Mouse (Mus musculus): ENCODE measurements around the gene Rnf168. TPM values are rescaled to one million over a fixed set of nuclear protein-coding genes. Genes with fewer than 3 reads are reported as not detected.
A peak's percentile ranks its signal among the peaks of the same experiment; 100 is the strongest.
"Not testable (repeated sequence)": the region's sequence is repeated elsewhere in the genome, so short reads cannot be mapped to it uniquely, and the experiment has no call there.

Gene Rnf168
- total and polyA plus RNA-seq, 2 experiments from 2014 or later: 26.0 to 42.5 TPM

DNA sequence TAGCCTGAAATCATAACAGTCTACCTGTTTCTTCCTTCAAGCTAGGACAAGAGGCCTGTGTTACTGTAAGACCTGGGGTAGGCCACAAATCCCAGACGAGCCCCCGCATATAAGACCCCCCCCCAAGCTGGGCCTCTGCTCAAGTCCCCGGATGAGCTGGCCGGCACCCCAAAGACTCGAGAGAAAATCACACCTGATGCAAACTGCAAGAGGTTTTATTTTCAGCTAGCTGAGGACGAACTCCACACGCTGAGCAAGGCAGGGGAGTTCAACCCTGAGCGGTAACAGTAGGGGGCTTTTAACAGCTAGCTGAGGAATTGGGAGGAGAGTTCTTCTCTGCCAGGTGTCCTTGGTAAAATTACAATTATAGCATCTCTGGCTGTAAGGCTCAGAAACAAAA lies 3.0 kb downstream of the Rnf168 start:
- Histone ChIP-seq H3K4me2 (ENCODE audit: low read depth, low read length) (peak overlapping the region; percentile 72), H3K36me3 (ENCODE audit: insufficient read depth, low read length) (peaks cover 21% of the 10 kb centered on the region; the same call in 1 of the 2 replicates), H3K9me3 (ENCODE audit: low read length) (no peaks in the 10 kb centered on the region), H3K27me3 (ENCODE audit: insufficient read depth, low read length) (no peaks in the 10 kb centered on the region), H3K4me3 (ENCODE audit: low read length) (no peak overlapping the region), H3K27ac (no peak overlapping the region), H3K4me1 (ENCODE audit: insufficient read depth, low read length) (peaks cover 7% of the 10 kb centered on the region; the same call in 1 of the 2 replicates), H3K9ac (replicated peaks; ENCODE audit: low read length) (no peak overlapping the region; the same call in 1 of the 2 replicates)
- TF ChIP-seq CTCF (IDR thresholded peaks at IDR 0.05; ENCODE audit: low read depth): no peak
- WGBS: 83% methylated on average over 8 of the region's 8 CpGs
- no peak for DNase-seq (ENCODE audit: low spot score)
- no peak for ATAC-seq

- Histone ChIP-seq H3K36me3 (ENCODE audit: insufficient read depth, low read length) (peaks cover 24% of the 10 kb centered on the region; the same call in 1 of the 2 replicates), H3K27ac (no peak overlapping the region), H3K27me3 (ENCODE audit: insufficient read depth, low read length) (no peaks in the 10 kb centered on the region), H3K9ac (replicated peaks; ENCODE audit: low read length) (no peak overlapping the region), H3K9me3 (ENCODE audit: low read length) (no peaks in the 10 kb centered on the region), H3K4me3 (ENCODE audit: low read length) (no peak overlapping the region), H3K4me1 (ENCODE audit: insufficient read depth, low read length) (peaks cover 2% of the 10 kb centered on the region; the same call in 1 of the 2 replicates), H3K4me2 (ENCODE audit: low read depth, low read length) (no peak overlapping the region)
- ATAC-seq (no peak), DNase-seq (ENCODE audit: low spot score) (no peak)
- 0 out of 2 replicates have a peak, but pooled peaks have one; percentile 12 for TF ChIP-seq CTCF (IDR thresholded peaks at IDR 0.05; ENCODE audit: low read depth)
Measured at GRCm38 (mm10) chr16:32282608-32283007, 5.3 kb downstream of the Rnf168 start.

DNA sequence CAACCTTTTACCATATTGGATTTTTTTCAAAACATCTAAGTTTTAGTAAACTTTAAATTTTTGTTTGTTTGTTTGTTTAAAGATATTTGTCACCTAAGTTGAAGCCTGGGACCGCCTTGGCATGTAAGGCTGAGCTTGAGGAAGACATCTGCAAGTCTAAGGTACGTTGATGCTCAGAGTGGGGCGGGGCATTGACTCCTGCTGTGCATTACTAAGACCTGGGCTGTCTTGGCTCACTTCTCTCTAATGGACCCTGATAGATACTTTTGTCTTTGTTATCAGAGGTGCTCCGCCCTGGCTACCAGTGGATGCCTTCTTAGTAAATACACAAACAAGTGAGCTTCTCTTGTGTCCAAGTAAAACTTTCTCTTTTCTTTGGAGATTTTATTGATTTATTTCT lies 14.6 kb downstream of the Rnf168 start:
- WGBS: 91% methylated on average over 4 of the region's 4 CpGs
- no peaks in the 10 kb centered on the region for H3K9me3 ChIP-seq (ENCODE audit: low read length)
- H3K27me3 ChIP-seq (ENCODE audit: insufficient read depth, low read length): no peaks in the 10 kb centered on the region
- H3K27ac ChIP-seq: no peak overlapping the region
- DNase-seq (ENCODE audit: low spot score): no peak
- H3K36me3 ChIP-seq (ENCODE audit: insufficient read depth, low read length): peaks cover 34% of the 10 kb centered on the region
- TF ChIP-seq CTCF (IDR thresholded peaks at IDR 0.05; ENCODE audit: low read depth): no peak
- no peaks in the 10 kb centered on the region for H3K4me1 ChIP-seq (ENCODE audit: insufficient read depth, low read length)
- ATAC-seq: no peak
- no peak overlapping the region for H3K9ac ChIP-seq (replicated peaks; ENCODE audit: low read length)
- H3K4me3 ChIP-seq (ENCODE audit: low read length): no peak overlapping the region
- H3K4me2 ChIP-seq (ENCODE audit: low read depth, low read length): no peak overlapping the region

GRCm38 (mm10) chr16:32299617-32300016 lies 22.4 kb downstream of the Rnf168 start:
- H3K9me3 ChIP-seq (ENCODE audit: low read length); H3K4me3 ChIP-seq (ENCODE audit: low read length); H3K4me1 ChIP-seq (ENCODE audit: insufficient read depth, low read length); H3K27me3 ChIP-seq (ENCODE audit: insufficient read depth, low read length); H3K27ac ChIP-seq; H3K4me2 ChIP-seq (ENCODE audit: low read depth, low read length); DNase-seq (ENCODE audit: low spot score); H3K9ac ChIP-seq (replicated peaks; ENCODE audit: low read length); ATAC-seq: not testable (repeated sequence)
- WGBS: 98% methylated on average over 4 of the region's 4 CpGs
- H3K36me3 ChIP-seq (ENCODE audit: insufficient read depth, low read length): peaks cover 35% of the 10 kb centered on the region

- H3K36me3 ChIP-seq (ENCODE audit: insufficient read depth, low read length): peaks cover 19% of the 10 kb centered on the region; the same call in 1 of the 2 replicates
- DNase-seq (ENCODE audit: low spot score) (no peak), ATAC-seq (no peak)
- no peak for TF ChIP-seq CTCF (IDR thresholded peaks at IDR 0.05; ENCODE audit: low read depth)
- H3K4me2 ChIP-seq (ENCODE audit: low read depth, low read length): no peak overlapping the region
- H3K9ac ChIP-seq (replicated peaks; ENCODE audit: low read length): no peak overlapping the region
- H3K9me3 ChIP-seq (ENCODE audit: low read length): no peaks in the 10 kb centered on the region
- H3K27ac ChIP-seq: no peak overlapping the region
- 30% methylated on average over 1 of the region's 1 CpGs for WGBS
- H3K4me1 ChIP-seq (ENCODE audit: insufficient read depth, low read length): no peaks in the 10 kb centered on the region
- no peak overlapping the region for H3K4me3 ChIP-seq (ENCODE audit: low read length)
- no peaks in the 10 kb centered on the region for H3K27me3 ChIP-seq (ENCODE audit: insufficient read depth, low read length)
Measured at GRCm38 (mm10) chr16:32303046-32303445, 25.8 kb downstream of the Rnf168 start.

GRCm38 (mm10) chr16:32303886-32304285 lies 26.6 kb downstream of the Rnf168 start:
- 92% methylated on average over 7 of the region's 7 CpGs for WGBS
- ATAC-seq: no peak

DNA sequence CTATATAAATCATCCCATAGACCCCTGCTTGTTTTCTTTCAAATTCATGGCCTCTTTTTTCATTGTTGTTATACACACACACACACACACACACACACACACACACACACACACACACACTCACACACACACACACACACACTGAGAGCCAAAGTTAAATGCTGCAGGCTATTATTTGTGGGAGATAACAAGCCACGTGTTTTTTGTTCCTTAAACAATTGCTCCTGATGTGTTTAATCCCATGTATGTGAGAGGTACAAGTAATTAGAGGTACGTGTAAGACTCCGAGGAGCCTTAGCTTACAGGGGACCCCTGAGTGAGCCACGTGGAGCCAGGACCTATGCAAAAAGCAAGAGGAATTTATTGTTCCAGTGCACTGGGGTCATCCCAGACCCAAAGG lies 34.7 kb downstream of the Rnf168 start:
- no peak overlapping the region for H3K4me3 ChIP-seq (ENCODE audit: low read length)
- H3K4me1 ChIP-seq (ENCODE audit: insufficient read depth, low read length): no peaks in the 10 kb centered on the region

More at GRCm38 (mm10) chr16:32303886-32304285, 26.6 kb downstream of the Rnf168 start:
- no peak overlapping the region for H3K4me3 ChIP-seq (ENCODE audit: low read length)
- no peak overlapping the region for H3K9ac ChIP-seq (replicated peaks; ENCODE audit: low read length)
- H3K27me3 ChIP-seq (ENCODE audit: insufficient read depth, low read length): no peaks in the 10 kb centered on the region
- H3K4me2 ChIP-seq (ENCODE audit: low read depth, low read length): no peak overlapping the region
- no peaks in the 10 kb centered on the region for H3K4me1 ChIP-seq (ENCODE audit: insufficient read depth, low read length)
- no peaks in the 10 kb centered on the region for H3K9me3 ChIP-seq (ENCODE audit: low read length)
- peaks cover 11% of the 10 kb centered on the region; the same call in 1 of the 2 replicates for H3K36me3 ChIP-seq (ENCODE audit: insufficient read depth, low read length)
- H3K27ac ChIP-seq: no peak overlapping the region
- DNase-seq (ENCODE audit: low spot score): no peak
- no peak for TF ChIP-seq CTCF (IDR thresholded peaks at IDR 0.05; ENCODE audit: low read depth)

More for the DNA sequence above, 34.7 kb downstream of the Rnf168 start:
- H3K27me3 ChIP-seq (ENCODE audit: insufficient read depth, low read length): no peaks in the 10 kb centered on the region
- H3K27ac ChIP-seq: no peak overlapping the region
- no peak overlapping the region for H3K4me2 ChIP-seq (ENCODE audit: low read depth, low read length)
- ATAC-seq: no peak
- no peak overlapping the region for H3K9ac ChIP-seq (replicated peaks; ENCODE audit: low read length)
- H3K9me3 ChIP-seq (ENCODE audit: low read length): no peaks in the 10 kb centered on the region
- no peaks in the 10 kb centered on the region for H3K36me3 ChIP-seq (ENCODE audit: insufficient read depth, low read length)
- no peak for TF ChIP-seq CTCF (IDR thresholded peaks at IDR 0.05; ENCODE audit: low read depth)
- 72% methylated on average over 4 of the region's 4 CpGs for whole genome bisulfite sequencing
- no peak for DNase-seq (ENCODE audit: low spot score)

All from hindbrain, postnatal 0 days (tissue).